Mouse (Mus musculus) cortical plate, adult 2 months (tissue): ENCODE data around the gene 1110008L16Rik. TPM values are rescaled to one million over a fixed set of nuclear protein-coding genes. Genes with fewer than 3 reads are reported as not detected.
"Not testable (repeated sequence)": the region's sequence is repeated elsewhere in the genome, so short reads cannot be mapped to it uniquely, and the experiment has no call there.

Source experiments
- H3K27ac ChIP-seq: fragments of 200-500 bp; 2 replicates; pipeline ENCODE4 v1.5.1; 2012; ENCODE audit warnings: low read length, control low read depth, inconsistent platforms; ENCODE audit not compliant: insufficient read depth
- H3K4me1 ChIP-seq: fragments of 200-500 bp; 2 replicates; pipeline ENCODE4 v1.6.1; 2011; ENCODE audit warnings: low read length; ENCODE audit not compliant: control insufficient read depth, insufficient read depth
- H3K4me3 ChIP-seq: fragments of 200-500 bp; 2 replicates; pipeline ENCODE4 v1.5.1; 2011; ENCODE audit warnings: mild to moderate bottlenecking, low read length, control low read depth; ENCODE audit not compliant: insufficient read depth
- CTCF ChIP-seq: fragments of 200-500 bp; IDR thresholded peaks from 2 replicates; pipeline ENCODE4 v1.5.1; 2011; ENCODE audit warnings: mild to moderate bottlenecking, control low read depth, low read length; ENCODE audit not compliant: insufficient read depth; ENCODE audit errors: extremely low read depth
- POLR2A ChIP-seq: fragments of 200-500 bp; IDR thresholded peaks from 2 replicates; pipeline ENCODE4 v1.6.1; 2011; ENCODE audit warnings: mild to moderate bottlenecking, low read length, control low read depth; ENCODE audit not compliant: insufficient read depth; ENCODE audit errors: extremely low read depth
- polyA plus RNA-seq: library from polyadenylated mRNA; depleted of rRNA; stranded (reverse); fragments of >200 nt; gene quantifications from 2 replicates; pipeline ENCODE4 v1.2.3, GENCODE M21; 2012; rRNA removed

The 1110008L16Rik gene
- 7.0 and 7.8 TPM in 2 replicates for polyA plus RNA-seq

DNA sequence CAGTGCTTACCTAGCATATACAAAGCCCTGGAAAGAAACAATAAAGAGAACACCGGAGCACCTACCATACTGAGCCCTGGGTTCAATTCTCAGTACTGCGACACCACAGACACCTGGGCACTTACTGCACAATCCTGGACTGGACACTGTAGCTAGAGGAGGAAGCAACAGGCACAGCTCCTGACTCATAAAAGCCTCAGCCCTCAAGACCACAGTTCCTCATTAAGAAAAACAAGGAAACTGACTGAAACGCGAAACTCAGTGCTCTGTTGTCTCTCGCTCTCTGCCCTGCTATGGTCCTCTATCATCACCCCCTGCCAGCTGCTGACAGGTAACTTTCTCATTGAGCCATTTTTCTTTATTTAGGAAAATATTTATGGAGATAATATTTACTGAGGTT lies at the start of gene 1110008L16Rik:
1110008L16Rik (plus strand) TSS at position 242 of the 400 bp plus-strand sequence.
- TF ChIP-seq POLR2A (no peak), CTCF (no peak)

DNA sequence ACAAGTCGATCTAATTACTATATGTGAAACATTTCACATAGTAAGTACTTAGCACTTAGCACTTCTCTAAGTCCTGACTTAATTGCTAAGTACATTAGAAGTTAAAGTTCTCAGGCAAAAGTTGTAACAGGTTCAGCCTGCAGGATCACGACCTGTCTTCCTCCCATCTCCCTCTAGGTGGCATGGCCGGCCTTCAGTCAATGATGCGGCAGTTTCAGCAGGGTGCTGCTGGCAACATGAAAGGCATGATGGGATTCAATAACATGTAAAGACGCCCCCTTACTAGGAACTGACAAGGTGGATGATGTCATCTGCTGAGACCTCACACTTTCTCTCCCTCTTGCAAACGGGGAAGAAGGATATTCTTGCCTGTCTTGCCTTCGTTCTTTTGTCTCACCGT lies 37.4 kb upstream of the 1110008L16Rik start:
- H3K4me3 ChIP-seq, H3K4me1 ChIP-seq: not testable (repeated sequence)

More for the DNA sequence above, at the start of gene 1110008L16Rik:
- no peak within 1 kb of the TSS for H3K4me3 ChIP-seq
- H3K27ac ChIP-seq: no peak within 1 kb of the TSS
- H3K4me1 ChIP-seq: no peaks in the 10 kb centered on the region

DNA sequence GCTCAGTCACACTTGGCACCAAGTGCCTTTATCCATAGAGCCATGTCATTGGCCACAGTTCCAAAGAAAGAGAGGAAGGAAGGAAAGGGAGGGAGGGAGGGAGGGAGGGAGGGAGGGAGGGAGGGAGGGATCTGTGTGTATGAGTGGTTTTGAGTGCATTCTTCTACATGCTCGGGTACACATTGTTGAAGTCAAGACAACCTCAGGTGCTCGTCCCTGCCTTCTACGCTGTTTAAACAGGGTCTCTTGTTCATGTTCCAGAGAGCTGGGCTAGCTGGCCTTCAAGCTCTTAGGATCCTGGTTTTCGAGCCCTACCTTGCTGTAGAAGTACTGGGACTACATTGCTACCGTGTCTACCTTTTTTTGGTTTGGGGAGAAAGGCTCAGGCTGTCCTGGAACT lies 36.0 kb upstream of the 1110008L16Rik start:
- H3K4me1 ChIP-seq, H3K27ac ChIP-seq, H3K4me3 ChIP-seq: not testable (repeated sequence)

More for the DNA sequence above, 37.4 kb upstream of the 1110008L16Rik start:
- not testable (repeated sequence) for H3K27ac ChIP-seq

GRCm38 (mm10) chr12:55272243-55272642 lies 27.1 kb upstream of the 1110008L16Rik start:
- TF ChIP-seq CTCF (no peak), POLR2A (no peak)
- Histone ChIP-seq H3K27ac (no peak overlapping the region), H3K4me1 (no peaks in the 10 kb centered on the region), H3K4me3 (no peak overlapping the region)

GRCm38 (mm10) chr12:55277583-55277982 lies 21.8 kb upstream of the 1110008L16Rik start:
- not testable (repeated sequence) for H3K4me1 ChIP-seq, H3K4me3 ChIP-seq, H3K27ac ChIP-seq

DNA sequence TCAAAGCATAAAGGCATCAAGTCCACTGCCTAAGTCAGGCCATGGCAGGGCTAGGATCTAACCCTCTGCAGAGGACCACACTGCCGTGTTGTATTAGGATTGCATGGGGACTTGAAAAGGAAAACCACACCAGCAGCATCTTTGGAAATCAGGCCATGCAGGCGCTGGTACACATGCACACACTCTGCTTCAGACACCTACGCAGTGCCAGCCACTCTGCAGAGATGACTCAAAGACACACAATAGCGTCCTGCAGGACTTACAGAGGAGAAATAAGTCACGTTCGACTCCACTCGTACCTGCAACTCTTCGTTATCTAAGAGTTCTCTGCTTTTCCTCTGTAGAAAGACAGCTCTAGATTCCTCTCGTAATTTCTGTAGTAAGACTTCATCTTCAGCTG lies 1.3 kb upstream of the 1110008L16Rik start:
- TF ChIP-seq CTCF (no peak), POLR2A (no peak)
- H3K4me1 ChIP-seq: no peaks in the 10 kb centered on the region
- no peak overlapping the region for H3K4me3 ChIP-seq
- H3K27ac ChIP-seq: no peak overlapping the region

GRCm38 (mm10) chr12:55300820-55301351 lies 1.5 kb downstream of the 1110008L16Rik start:
- TF ChIP-seq POLR2A (no peak), CTCF (no peak)
- Histone ChIP-seq H3K27ac (no peak overlapping the region), H3K4me3 (peak overlapping the region; percentile 46; the same call in 1 of the 2 replicates), H3K4me1 (no peaks in the 10 kb centered on the region)

DNA sequence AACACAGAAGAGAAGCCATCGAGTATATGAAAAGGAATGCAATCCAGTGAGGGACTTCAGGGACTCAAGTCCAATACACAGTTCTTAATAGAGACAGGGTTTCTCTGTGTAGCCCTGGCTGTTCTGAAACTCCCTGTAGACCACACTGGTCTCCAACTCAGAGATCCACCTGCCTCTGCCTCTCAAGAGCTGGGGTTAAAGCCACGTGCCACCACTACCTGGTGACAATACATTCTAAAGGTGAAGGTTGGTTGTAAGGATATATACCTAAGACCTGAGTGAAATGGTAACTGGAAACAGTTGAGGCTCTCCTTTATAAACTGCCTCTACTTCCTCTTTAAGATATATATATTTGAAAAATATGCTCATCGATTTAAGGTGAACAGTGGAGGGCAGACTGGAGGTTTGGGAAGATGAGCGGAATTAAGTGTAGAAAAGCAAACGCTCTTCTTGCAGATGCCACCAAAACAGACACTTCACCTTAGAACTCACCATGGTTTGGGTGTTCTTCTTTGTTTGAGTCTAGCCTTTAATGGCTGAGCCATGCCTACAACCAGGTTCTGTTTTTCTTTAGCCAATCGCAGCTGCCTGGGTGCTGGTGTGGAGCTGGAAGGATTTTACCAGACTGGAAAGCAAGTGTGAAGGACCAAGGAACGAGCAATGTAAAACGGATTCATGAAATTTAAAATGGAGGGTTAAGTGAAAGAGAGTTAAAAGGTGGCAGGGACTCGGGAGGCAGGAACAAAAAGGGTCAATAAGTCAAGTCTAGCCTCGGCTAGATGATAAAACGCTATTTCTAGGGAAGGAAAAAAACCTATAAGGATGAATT lies 2.3 kb downstream of the 1110008L16Rik start:
- no peaks in the 10 kb centered on the region for H3K4me1 ChIP-seq
- TF ChIP-seq POLR2A (no peak), CTCF (no peak)
- H3K4me3 ChIP-seq: peak overlapping the region; percentile 46
- no peak overlapping the region for H3K27ac ChIP-seq

- no peak for TF ChIP-seq CTCF
- TF ChIP-seq POLR2A: peak; percentile 87
- Histone ChIP-seq H3K4me3 (peak within 1 kb of the TSS; percentile 46), H3K4me1 (no peaks in the 10 kb centered on the region), H3K27ac (peak within 1 kb of the TSS; percentile 75)
These were observed 3.4 kb downstream of the 1110008L16Rik start, which contains the start of gene Ppp2r3c for GRCm38 (mm10) chr12:55302485-55303441. Gene Ppp2r3c, minus strand, starts transcription at chr12:55302998.
